Mouse (Mus musculus) limb, embryonic 14.5 days (tissue): ENCODE results near the gene Gm3336. TPM values are rescaled to one million over a fixed set of nuclear protein-coding genes. Genes with fewer than 3 reads are reported as not detected.

ENCODE experiments used
- ATAC-seq: fragments of 200-750 bp; cut with Nextera tagmentation; 2 replicates; pipeline ENCODE4 v1.8.0; 2017; ENCODE audit warnings: low read depth, moderate number of reproducible peaks, moderate TSS enrichment; ENCODE audit not compliant: low FRiP score
- DNase-seq: peaks from one replicate; pipeline ENCODE4 v3.0.0-alpha.2; 2015; ENCODE audit warnings: low spot score
- H3K27ac ChIP-seq: fragments of 300-500 bp; sonication (generic); replicated peaks from 2 replicates; pipeline ENCODE4 v1.5.1; 2014; ENCODE audit warnings: low read depth, mild to moderate bottlenecking, low read length, moderate library complexity, mixed read lengths
- H3K27me3 ChIP-seq: fragments of 300-500 bp; sonication (generic); 2 replicates; pipeline ENCODE4 v1.6.1; 2014; ENCODE audit warnings: low read length, mixed read lengths; ENCODE audit not compliant: control insufficient read depth, insufficient read depth
- H3K36me3 ChIP-seq: fragments of 300-500 bp; sonication (generic); 2 replicates; pipeline ENCODE4 v1.6.1; 2014; ENCODE audit warnings: mild to moderate bottlenecking, low read length, moderate library complexity, mixed read lengths; ENCODE audit not compliant: control insufficient read depth, insufficient read depth
- H3K4me1 ChIP-seq: fragments of 300-500 bp; sonication (generic); 2 replicates; pipeline ENCODE4 v1.6.1; 2014; ENCODE audit warnings: antibody characterized with exemption, low read length, mixed read lengths; ENCODE audit not compliant: control insufficient read depth, insufficient read depth
- H3K4me2 ChIP-seq: fragments of 300-500 bp; sonication (generic); replicated peaks from 2 replicates; pipeline ENCODE4 v1.6.1; 2014; ENCODE audit warnings: low read depth, mild to moderate bottlenecking, low read length, moderate library complexity; ENCODE audit not compliant: severe bottlenecking
- H3K4me3 ChIP-seq: fragments of 300-500 bp; sonication (generic); replicated peaks from 2 replicates; pipeline ENCODE4 v1.5.1; 2014; ENCODE audit warnings: low read length
- H3K9ac ChIP-seq: fragments of 300-500 bp; sonication (generic); 2 replicates; pipeline ENCODE4 v1.6.1; 2014; ENCODE audit warnings: mild to moderate bottlenecking, low read depth, low read length, moderate library complexity; ENCODE audit not compliant: severe bottlenecking
- H3K9me3 ChIP-seq: fragments of 300-500 bp; sonication (generic); 2 replicates; pipeline ENCODE4 v1.6.1; 2016; ENCODE audit warnings: low read length; ENCODE audit not compliant: control insufficient read depth
- POLR2A ChIP-seq: fragments of 200-500 bp; IDR thresholded peaks from 2 replicates; pipeline ENCODE4 v1.8.0; 2012; ENCODE audit warnings: inconsistent platforms, mild to moderate bottlenecking, moderate library complexity, borderline replicate concordance; ENCODE audit not compliant: insufficient read depth, insufficient read length; ENCODE audit errors: extremely low read depth
- WGBS: fragments of 180-500 bp; shearing (Covaris S2); extraction: QIAGEN DNeasy Blood & Tissue Kit; methylation state at CpG from one replicate; pipeline ENCODE4 v1.1.7; 2014; 5-methylcytosine and 5-hydroxymethylcytosine counted together
- polyA plus RNA-seq, 2 experiments: library from polyadenylated mRNA; depleted of rRNA in 1 of 2; stranded (reverse) in 1 of 2; unstranded in 1 of 2; fragments of >200 nt; fragmentation: Nextera tagmentation in 1 of 2; extraction: Ambion mirVana in 1 of 2; gene quantifications; 2 replicates each; pipeline versions ENCODE4 v1.2.1 to v1.2.3; 2012 to 2014

The Gm3336 gene
- not detected in 2 replicates for polyA plus RNA-seq (2012; rRNA removed)
- polyA plus RNA-seq (2014; fragmentation: Nextera tagmentation; extraction: Ambion mirVana), result not detected in 2 replicates

DNA sequence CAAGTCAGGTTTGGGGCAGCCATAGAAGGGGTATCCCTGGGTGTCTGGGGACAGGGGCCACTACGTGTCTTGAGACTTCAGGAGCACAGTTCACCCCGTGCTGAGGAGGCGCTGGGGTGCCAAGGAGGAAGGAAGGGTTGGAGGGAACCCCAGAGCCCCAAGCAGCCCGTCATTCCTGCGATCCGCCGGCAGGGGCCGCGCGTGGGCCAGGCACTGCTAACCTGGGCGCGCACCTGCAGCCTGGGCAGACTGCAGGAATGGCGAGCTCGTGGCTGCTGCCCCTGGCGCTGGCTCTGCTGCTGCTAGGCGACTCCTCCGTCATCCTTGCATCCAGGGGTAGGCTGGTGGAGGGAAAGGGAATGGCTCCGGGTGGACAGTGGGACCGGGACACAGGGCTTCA lies at the start of gene Gm3336:
Gm3336 (plus strand) TSS at position 247 of the 400 bp plus-strand sequence.
- WGBS, result 1% methylated on average over 12 of the region's 19 CpGs
- peak; percentile 34; the same call in 1 of the 2 replicates for ATAC-seq
- Histone ChIP-seq H3K4me2 (no peak within 1 kb of the TSS), H3K4me1 (no peaks in the 10 kb centered on the region), H3K9me3 (no peaks in the 10 kb centered on the region), H3K4me3 (no peak within 1 kb of the TSS), H3K9ac (no peak within 1 kb of the TSS), H3K27me3 (no peaks in the 10 kb centered on the region), H3K36me3 (no peaks in the 10 kb centered on the region), H3K27ac (no peak within 1 kb of the TSS)
- TF ChIP-seq POLR2A, result no peak
- DNase-seq, result no peak

DNA sequence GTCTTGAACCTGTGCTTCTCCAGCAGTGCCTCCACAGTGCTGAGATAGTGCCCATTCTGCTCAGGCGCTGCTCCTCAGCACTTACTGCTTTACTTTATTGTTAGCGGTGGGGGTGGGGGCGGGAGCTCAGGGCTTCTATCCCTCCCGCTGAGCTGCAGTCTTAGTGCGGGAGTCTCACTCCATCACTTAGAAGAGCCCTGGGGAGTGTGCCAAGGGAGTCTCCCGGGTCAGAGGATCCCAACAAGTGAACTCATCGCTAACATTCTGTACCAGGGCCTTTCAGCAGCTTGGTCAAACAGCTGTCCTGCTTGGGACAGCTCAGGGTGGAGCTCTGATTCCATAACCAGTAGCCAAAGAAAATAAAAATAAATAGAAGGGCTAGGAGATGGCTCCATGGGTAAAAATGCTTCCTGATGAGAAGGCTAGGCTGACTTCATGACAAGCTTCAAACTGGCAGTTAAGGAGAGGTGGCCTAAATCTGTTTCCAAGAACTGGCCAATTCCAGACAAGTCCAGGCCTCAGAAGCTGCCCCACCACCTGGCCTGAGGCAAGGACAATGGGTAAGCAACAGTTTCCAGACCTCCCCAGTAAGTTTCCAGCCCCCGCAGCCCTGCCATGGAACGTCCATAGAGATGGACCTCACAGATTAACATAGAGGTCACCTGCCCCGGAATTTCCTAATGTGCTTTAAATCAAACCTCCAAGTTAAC lies 46.6 kb upstream of the Gm3336 start:
- H3K27me3 ChIP-seq, result no peaks in the 10 kb centered on the region
- H3K36me3 ChIP-seq, result no peaks in the 10 kb centered on the region
- H3K27ac ChIP-seq, result no peak overlapping the region
- no peak overlapping the region for H3K4me3 ChIP-seq
- H3K9me3 ChIP-seq, result no peaks in the 10 kb centered on the region
- no peak overlapping the region for H3K4me2 ChIP-seq
- H3K4me1 ChIP-seq, result peaks cover 11% of the 10 kb centered on the region
- ATAC-seq (no peak), DNase-seq (no peak)
- TF ChIP-seq POLR2A, result no peak
- H3K9ac ChIP-seq, result no peak overlapping the region
- 76% methylated on average over 10 of the region's 10 CpGs for WGBS

DNA sequence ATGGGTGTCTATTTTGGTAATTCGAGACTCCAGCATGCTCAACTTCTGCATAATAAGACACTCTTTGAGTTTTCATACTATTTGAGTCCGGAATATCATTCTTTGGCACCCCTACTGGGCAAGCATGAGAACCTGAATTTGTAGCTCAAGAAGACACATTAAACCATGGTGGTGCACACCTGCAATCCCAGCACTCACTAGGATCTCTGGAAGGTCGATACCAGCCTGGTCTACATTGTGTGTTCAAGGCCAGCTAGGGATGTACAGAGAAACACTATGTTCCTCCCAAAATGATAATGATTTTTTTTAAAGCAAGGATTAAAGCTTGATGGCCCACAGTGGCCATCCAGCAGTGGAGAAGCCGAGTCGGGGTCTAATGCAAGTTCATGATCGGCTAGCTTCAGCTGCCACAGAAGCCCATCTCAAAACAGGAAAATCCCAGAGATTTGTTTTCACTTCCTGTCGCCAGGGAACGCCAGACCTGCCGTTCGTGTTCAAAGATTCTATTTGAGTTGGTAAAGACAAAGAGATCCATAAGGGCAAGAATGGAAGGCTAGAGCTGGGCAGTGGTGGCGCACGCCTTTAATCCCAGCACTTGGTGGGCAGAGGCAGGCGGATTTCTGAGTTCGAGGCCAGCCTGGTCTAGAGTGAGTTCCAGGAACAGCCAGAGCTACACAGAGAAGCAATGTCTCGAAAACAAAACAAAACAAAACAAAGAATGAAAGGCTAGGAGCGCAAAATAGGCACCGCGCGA lies 45.8 kb upstream of the Gm3336 start:
- 38% methylated on average over 19 of the region's 19 CpGs for WGBS
- peak overlapping the region; percentile 55 for H3K4me3 ChIP-seq
- H3K4me1 ChIP-seq, result peaks cover 11% of the 10 kb centered on the region
- peak; percentile 55; the same call in 1 of the 2 replicates for TF ChIP-seq POLR2A
- peak overlapping the region; percentile 56 for H3K9ac ChIP-seq
- no peaks in the 10 kb centered on the region for H3K27me3 ChIP-seq
- H3K4me2 ChIP-seq, result peak overlapping the region; percentile 49
- H3K36me3 ChIP-seq, result peaks cover 1% of the 10 kb centered on the region; the same call in 1 of the 2 replicates
- H3K27ac ChIP-seq, result peak overlapping the region; percentile 73
- ATAC-seq, result peak; percentile 1
- H3K9me3 ChIP-seq, result no peaks in the 10 kb centered on the region
- DNase-seq, result no peak

DNA sequence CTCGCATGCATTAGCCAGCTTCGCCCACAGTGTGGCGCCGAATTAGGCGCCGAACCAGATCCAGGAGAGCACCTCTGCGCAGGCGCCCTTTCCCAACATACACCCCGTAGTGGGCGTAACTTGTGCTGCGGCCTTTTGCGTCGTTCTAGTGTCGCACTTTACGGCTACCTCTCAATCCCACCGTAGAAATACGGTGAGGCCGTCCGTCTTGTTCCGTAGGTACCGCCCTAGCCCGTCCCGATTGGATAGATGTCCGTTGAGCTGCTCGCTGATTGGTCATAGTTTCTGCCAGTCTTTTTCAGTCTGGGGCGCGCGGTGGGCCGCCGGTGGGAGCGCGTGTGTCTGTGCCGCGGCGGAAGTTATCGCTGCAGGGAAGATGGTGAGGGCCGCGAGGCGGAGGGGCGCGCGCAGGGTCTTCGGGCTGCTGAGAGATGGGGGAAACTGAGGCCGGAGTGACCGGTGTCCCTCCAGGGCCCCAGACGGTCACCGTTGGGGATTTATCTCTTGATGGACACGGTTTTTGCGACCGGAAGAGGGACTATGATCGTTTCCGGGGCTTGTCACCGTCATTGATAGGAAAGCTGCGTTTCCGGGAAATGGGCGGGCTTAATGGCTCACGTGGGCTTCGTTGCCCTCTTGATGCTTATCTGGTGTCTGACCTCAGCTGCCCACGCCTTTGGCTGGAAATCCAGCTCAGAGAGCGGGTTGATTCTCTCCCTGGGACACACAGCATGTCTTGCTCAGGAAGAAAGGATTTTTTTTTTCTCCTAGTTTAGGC lies 45.1 kb upstream of the Gm3336 start, which contains the start of gene Lsm4:
Lsm4 (plus strand) TSS at position 170 of the 778 bp plus-strand sequence.
- peaks cover 9% of the 10 kb centered on the region for H3K36me3 ChIP-seq
- peak; percentile 100 for DNase-seq
- H3K4me1 ChIP-seq, result peaks cover 11% of the 10 kb centered on the region
- no peaks in the 10 kb centered on the region for H3K9me3 ChIP-seq
- ATAC-seq, result peak; percentile 97
- H3K27ac ChIP-seq, result peak within 1 kb of the TSS; percentile 94
- H3K27me3 ChIP-seq, result no peaks in the 10 kb centered on the region
- peak within 1 kb of the TSS; percentile 68 for H3K9ac ChIP-seq
- WGBS, result under 1% methylated on average over 58 of the region's 60 CpGs
- TF ChIP-seq POLR2A, result peak; percentile 6; the same call in 1 of the 2 replicates
- H3K4me2 ChIP-seq, result peak within 1 kb of the TSS; percentile 91
- H3K4me3 ChIP-seq, result peak within 1 kb of the TSS; percentile 55

DNA sequence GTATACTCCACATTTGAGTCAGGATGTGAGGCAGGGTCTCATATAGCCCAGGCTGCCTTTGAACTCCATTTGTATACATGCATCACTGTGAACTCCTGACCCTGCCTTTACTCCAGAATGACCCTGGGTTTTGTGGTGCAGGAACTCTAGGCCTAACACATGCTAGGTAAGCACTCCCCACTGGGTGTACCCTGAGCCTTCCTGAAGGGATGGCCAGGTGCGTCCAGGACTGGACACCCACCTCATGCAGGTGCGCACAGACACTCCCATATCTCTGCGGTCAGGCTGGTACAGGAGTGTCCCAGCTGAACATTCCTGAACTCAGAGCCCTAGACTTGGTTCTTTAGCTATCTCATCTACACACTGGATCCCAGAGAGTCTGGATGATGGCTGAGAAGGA lies 44.2 kb upstream of the Gm3336 start:
- Histone ChIP-seq H3K4me1 (peaks cover 11% of the 10 kb centered on the region), H3K9ac (peak overlapping the region; percentile 68), H3K9me3 (no peaks in the 10 kb centered on the region), H3K36me3 (peaks cover 17% of the 10 kb centered on the region), H3K4me2 (peak overlapping the region; percentile 91), H3K4me3 (peak overlapping the region; percentile 55), H3K27me3 (no peaks in the 10 kb centered on the region), H3K27ac (peak overlapping the region; percentile 94)
- ATAC-seq, result no peak
- TF ChIP-seq POLR2A, result no peak
- WGBS, result 75% methylated on average over 3 of the region's 3 CpGs
- DNase-seq, result no peak
